Mouse (Mus musculus) embryo, embryonic 10 days (tissue): ENCODE measurements at regions not wholly inside any gene's neighbourhood (a gene's known extent, or its start where the extent isn't known, plus 50 kb on each side); places are given as distances from the start of the nearest gene placed in this dataset.

Experiments used
- DNase-seq: peaks from one replicate; pipeline ENCODE4 v3.0.0-alpha.2; 2015; ENCODE audit warnings: low spot score

DNA sequence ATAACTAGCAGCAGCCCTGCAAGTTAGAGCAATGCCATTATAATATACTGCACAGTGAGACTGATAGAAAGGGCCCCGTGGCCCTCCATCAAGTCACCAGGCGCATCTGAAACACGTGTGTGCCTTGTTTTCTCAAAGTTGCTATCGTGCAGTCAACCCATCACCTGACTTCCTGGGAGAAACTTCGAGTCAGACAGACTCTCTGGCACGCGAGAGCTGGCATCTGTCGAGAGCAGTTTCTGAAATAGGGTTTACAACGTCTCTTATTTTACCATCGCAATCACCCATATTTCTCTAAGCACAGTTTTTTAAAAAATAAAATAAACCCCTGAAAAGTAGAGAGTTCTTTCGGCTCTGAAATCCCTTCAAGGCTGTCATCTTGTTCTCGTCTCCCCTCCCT lies 169.8 kb downstream of the 3110018I06Rik start:
- DNase-seq, result no peak

DNA sequence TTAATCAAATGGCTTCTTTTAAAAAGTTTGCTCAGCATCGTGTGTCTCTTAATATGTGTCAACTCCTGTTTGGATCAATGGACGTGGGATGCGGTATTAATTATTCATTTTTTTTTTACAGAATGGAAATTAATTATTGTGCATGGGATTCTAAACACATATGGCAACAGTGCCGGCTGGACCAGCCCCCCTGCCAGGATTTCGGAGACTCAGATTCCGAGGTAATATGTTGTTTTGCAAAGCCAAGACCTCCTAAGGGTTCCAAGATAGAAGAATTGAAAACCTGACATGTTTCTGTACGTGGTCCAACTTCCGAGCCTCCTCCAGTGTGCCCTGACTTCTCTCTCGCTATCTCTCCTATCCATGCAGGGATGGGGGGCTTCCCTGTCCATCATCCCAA lies 170.4 kb downstream of the 3110018I06Rik start:
- DNase-seq, result no peak

DNA sequence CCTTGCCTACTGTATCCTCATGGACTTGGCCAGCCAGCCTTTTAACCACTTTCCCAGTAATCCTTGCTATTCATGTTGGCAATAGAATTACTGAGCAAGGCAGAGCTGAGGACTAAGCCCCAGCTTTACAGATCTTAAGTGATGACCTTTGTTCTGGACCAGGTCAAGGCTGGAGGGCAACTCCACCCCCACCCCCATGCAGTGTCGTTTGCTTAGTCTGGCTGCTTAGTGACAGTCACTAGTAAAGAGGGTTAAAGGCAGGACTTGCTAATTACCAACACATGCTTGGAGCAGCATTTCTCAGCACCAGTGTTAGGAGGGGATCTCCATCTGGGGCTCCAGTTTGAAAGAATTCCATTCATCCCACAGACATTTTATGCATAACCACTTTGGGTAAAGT lies 174.2 kb downstream of the 3110018I06Rik start:
- peak; percentile 77 for DNase-seq

DNA sequence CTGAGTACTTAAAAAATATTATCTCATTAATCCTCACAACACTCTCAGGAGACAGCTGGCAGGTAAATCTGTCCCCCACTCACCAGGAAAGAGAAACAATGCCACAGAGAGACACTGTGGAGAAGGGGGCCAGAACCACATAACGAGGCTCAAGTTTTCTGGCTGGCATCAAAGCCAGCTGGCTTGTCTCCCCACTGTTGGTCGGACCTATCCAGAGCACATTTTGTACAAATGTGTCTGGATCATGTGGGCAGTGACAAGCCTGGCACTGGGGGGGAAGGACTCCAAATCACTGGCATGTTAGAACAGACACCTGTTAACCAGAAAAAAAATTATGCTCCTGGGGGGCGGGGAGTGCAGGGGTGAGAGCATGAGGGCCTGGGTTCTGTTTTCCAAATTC lies 179.4 kb downstream of the 3110018I06Rik start:
- DNase-seq, result no peak

DNA sequence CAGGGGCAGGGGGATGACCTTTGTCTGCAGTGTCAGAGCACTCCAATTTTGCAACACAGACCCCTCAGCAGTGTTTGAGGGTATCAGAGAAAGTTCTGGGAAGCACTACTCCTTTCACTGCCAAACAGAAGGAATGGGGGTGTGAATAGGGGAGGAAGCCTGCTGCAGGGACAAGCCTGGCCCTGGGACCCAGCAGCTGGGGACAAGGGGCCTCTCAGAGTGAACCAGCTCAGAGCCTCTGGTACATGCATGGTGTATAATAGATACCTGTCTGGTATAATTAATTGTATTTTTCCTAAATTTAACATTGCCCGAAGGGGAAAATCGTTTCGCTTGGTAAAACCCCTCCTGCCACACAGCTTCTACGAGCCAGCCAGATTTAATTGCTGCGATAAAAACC lies 180.6 kb downstream of the 3110018I06Rik start:
- no peak for DNase-seq

DNA sequence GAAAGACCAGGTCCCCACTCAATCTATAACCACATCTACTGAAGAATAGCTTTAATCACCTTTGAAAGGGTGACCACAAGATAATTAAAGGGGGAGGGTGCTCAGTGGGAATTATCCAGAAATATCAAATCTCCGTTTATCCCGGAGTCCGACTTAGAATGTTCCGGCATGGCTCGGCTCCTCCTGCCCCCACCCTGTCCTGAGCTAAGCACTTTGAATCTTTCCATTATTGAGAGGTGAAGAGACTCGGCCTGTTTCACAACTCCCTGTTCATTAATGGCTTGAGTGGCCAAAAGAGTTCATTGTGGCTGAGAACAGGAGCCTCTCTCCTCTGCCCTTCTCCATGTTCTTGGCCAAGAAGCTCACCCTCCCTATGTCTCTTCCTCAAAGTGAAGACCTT lies 181.0 kb downstream of the 3110018I06Rik start:
- DNase-seq, result no peak

DNA sequence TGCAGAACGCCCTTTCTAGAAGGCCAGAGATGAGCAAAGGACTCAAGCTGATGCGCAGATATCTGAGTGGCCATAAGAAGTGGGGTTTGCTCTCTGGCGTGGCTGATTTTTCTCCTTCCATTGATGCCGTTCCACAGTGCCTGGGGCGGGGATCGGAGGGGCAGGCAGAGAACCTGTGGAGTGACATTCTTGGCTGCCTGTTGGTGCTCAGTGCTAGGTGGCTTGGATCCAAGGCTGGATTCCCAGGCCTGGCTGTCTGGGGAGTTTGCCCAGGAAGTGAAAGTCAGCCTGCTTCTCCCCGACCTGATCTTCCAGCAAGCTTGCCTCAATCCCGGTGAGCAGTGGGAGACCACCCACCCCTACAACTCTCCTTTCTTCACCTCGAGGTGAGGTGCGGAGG lies 181.5 kb downstream of the 3110018I06Rik start:
- no peak for DNase-seq

DNA sequence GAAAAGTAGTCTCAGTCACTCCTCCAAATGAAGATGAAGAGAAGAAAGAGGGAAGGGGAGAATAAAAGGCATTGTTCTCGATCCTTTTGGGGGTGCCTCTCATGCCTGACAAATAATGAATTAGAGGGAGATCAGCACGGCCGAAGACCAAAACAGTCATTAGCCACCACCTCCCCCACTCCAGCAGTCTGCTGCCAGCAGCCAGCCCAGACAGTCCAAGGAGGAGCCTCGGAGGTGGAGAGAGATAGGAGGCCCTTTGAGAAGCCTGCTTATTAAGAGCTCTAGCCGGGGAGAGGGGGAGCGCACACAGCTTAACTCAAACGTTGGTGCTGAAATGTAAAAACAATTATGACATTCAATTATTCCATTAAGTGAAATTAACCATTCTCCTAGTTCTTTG lies 188.6 kb downstream of the 3110018I06Rik start:
- peak; percentile 25 for DNase-seq

DNA sequence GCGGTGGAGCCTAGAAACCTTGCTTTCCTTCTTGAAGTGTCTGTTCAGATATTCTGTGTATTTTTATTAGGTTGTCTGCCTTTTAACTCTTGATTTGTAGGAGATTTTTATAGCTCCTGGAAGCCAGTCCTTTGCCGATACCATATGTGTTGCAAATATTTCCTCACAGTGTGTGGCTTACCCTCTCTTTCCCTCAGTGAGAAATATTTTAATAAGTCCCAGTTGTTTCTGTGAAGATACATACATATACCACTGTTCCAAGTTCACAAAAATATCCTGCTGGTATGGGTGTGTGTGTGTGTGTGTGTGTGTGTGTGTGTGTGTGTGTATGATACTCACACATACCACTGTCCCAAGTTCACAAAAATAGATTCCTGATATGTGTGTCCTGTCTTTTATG lies 199.0 kb downstream of the 3110018I06Rik start:
- DNase-seq, result no peak

DNA sequence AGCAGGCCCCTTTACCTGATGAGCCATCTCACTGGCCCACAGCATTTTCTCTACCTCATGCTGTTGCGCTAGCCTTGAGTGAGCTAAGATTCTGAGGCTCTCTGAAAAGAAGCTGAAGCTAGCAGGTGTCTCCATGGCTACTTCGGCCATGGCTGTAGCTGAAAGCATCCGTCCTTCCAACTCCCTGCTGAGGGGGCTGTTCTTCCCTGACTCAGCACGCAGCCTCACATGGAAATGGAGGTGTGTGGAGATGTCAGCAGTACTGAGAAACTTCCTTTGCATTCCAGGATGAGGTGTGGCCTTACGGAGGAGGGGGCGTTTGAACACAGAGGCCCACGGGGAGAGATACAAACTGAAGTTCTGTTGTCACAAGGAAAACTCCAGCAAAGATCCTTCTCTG lies 201.0 kb downstream of the 3110018I06Rik start:
- no peak for DNase-seq

DNA sequence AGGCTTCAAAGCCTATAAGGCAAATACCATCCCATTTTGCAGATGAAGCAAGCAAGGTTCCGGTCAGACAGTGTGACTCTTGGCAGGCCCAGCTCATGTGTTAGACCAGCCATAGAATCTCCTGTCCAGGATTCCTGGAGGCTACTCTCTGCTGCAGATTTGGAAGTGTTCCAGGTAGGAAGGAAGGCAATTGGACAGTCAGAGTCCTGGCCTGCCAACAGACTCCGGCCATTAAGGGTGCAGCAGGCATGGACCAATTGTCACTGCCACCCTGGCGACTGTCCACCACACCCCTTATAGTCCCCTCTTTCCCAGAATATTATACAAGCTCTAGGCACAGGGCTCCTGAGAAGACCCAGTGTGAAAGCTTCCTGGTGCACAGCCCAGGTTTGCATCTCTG lies 201.6 kb downstream of the 3110018I06Rik start:
- no peak for DNase-seq

DNA sequence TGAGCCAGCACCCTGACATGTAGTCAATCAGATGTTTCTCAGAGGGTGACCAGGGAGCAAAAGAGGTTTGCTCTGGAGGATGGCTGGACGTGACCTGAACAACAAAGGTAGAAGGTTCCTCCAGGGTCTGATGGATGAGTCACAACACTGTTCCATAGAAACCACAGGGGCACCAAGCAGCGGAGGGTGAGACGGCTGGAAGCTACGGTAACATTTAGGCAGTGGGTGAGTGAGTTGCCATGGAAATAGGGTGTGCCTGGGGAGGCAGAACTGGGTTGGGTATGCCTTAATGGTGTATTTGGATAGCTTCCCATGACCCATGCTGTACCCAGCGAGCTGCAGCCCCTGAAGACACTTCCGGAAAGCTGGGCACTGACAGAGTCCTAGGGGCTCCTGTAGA lies 205.3 kb downstream of the 3110018I06Rik start:
- DNase-seq, result no peak

DNA sequence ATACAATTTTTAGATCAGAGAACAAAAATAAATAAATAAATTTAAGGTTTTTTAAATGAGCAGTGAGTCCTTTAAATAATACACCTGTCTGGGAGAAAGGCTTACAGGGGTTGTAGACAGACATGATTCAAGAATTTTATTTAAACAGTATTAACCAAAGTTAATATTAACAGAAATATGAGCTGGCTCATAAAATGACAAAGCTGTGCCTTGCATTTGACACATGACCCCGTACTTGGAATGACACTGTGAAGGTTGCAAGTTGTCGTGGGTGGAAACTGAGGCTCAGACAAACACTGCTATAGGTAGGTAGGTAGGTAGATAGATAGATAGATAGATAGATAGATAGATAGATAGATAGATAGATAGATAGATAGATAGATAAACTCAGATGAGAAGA lies 206.6 kb downstream of the 3110018I06Rik start:
- DNase-seq, result no peak

DNA sequence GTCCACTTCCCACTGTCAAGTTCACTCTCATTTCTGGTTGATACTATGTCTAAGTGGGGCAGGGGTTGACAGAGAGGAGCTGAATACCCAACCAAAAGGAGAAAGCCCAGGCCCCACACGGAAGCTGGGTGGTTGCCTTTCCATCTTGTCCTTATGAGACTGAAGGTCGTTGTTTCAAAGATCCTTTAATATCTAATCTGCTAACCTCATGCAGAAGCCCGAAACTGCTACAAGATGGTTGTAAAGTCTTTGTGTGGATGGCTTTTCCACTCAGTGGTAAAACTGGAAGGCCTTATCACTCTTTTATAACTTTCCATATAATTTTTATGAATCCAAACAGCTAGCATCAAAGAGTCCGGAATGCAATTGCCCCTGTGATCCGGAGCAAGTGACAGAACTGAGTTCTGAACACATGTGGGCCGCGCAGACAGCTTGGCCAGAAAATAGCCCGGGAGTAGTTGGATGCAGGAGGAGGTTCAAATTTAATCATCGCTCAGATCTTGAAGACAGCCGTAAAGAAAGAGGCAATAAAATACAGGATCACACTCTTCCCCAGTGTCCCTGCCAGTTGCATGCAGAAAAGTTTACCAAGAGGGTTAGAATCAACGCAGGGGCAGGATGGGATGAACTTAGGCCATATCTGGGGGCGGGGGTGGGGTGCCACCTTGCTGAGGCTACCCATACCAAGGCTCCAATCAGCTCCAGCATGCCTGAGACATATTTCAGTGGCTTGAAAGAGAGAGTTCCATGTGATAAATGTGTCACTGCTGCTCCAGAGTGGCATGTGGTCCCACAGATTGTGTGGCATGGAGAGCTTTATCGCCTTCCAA lies 207.2 kb downstream of the 3110018I06Rik start:
- DNase-seq, result no peak

DNA sequence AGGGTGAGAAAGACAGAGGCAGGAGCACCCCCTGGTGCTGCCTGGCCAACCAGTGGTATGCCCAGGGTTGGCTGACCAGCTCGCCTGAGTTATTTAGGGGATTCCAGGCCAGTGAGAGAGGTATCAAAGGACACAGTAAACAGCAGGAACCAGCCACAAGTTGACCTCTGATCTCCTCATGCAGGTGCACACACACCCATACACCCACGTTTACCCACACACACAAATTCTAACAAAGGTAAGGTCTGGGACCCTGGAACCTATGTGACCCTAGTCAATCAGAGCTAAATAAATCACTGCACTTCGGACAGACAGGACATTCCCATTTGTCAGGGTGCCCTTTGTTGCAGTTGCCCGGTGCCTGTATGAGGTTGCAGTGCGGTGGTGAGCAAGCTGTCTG lies 211.9 kb downstream of the 3110018I06Rik start:
- peak; percentile 51 for DNase-seq

DNA sequence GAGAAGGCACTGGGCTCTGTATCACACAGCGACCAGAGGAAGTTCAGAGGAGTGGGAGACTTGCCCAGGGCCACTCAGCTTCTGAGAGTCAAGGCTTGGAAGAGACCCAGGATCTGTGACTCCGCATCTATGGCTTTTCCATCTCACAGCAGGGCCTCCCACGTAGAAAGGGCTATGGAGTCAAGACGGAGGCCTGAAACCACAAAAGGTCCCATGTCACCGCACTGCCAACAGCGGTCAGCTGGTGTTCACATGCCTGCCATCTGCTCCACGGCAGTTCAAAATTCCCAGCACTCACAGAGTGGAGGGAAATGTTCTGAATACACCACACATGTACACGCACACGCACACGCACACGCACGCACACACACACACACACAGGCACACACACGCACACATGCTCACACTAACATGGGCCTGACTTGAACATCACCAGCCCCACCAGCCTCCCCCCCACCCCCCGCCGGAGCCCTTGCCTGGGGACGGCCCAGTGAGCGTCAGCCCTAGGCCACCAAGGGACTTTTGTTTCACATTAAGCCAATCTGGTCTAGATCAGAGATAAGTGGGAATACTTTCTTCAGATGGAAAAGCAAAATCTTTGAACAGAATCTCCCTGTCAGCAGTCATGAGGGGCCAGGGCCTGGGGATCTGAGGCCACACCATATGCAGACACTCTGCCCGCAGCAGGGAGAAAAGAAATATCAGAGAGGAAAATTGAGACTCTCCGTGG lies 212.6 kb downstream of the 3110018I06Rik start:
- no peak for DNase-seq

DNA sequence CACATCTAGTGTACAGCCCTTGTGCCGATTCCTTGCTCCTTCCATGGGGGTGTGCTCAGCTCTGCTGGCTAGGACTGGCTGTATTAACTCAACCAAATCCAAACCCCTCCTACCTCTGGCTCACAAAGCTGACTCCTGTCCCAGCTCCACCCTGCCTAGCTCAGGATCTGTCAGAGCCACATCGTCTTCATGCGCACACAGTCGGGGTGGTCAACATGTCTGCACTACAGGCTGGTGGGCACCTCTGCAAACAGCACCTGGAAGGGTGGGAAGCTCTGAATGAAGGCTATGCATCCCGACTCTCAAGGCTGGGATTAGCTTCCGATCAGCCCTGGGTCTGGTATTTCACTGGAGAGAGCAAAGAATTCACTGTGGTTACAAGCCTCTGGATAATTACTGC lies 220.4 kb downstream of the 3110018I06Rik start:
- DNase-seq, result no peak

DNA sequence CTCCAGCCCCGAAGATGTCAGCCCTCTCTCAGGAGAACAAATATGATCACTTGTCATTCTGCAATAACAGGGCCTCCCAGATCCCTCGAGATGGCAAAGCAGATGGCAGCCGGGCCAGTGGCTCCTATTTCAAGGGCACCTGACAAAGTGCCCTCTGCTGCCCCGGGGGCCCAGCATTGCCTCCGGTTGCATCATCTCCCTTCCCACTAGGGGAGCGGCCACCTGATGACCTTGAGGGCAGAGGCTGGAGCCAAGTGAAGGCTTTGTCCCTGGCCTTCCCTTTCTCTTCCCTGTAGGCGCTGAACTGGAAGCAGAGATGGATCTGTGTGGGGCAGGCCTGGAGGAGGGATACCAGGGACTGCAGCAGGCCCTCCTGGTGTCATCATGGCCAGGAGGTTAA lies 222.6 kb downstream of the 3110018I06Rik start:
- no peak for DNase-seq

DNA sequence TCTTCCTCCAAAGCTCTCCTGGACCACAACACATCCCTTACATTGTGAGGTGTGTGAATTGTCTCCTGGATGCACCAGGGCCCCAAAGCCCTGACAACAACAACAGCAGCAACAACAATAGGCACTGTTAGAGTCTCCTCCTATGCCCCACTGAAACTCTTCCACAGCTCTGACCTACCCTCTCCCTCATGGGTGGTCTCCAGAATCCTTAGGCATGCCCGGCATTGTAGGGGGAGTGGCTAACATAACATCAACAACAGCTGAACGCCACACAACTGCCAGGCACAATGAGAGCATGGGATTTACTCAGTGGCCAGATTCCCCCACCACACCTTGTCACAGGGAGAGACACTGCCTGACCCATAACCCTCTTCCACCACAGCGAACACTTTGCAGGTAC lies 223.2 kb downstream of the 3110018I06Rik start:
- DNase-seq, result no peak

DNA sequence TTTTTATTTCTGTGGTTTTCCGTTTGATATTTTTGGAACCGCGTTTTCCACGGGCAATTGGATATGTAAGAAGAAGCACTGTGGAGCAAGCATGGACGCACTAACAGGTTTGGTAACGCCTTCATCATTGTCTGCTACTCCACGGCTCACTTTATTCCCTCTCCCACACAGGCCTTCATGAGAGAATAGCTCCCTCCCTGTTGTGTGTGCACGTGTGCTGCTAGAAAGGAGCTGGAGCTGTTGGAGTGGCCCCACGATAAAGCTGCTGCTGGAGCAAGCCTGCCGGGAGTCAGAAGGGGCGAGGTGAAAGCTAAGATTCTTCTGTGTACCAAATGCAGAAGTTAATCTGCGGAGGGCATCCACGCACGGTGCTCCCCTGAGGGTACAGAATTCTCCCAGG lies 224.8 kb downstream of the 3110018I06Rik start:
- DNase-seq, result no peak

DNA sequence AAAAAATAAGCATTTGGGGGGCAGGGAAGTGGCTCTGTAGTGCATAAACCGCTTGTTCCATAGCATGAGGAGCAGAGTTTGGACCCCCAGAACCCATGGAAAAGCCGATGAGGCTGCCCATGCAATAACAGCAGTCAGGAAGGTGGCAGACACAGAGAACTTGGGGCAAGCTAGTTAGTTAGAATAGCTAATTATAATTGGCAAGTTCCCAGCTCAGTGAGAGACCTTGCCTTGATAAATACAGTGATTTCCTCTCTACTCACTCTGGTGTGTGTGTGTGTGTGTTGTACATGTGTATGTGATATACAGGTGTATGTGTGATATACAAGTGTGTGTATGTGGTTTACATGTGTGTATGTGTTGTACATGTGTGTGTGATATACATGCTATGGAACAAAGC lies 226.4 kb downstream of the 3110018I06Rik start:
- DNase-seq, result no peak

DNA sequence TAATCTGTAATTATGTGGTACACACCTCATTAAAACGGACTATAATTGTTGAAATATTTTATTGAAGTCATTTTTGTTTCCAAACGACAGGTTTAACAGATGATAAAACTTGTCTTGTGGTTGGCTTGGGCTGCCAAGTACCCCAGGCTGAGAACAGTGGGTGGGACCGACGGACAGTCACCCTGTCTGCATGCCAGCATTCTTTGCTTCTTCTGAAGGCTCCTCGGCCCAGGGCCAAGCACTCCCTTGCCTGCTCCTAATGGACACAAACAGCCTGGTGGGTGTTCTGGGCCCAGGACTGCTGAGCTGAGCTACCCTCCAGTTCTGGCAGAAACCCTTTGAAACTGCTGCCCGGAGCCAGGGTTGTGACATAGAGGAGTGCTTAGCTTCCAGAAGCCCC lies 227.4 kb downstream of the 3110018I06Rik start:
- DNase-seq, result no peak

DNA sequence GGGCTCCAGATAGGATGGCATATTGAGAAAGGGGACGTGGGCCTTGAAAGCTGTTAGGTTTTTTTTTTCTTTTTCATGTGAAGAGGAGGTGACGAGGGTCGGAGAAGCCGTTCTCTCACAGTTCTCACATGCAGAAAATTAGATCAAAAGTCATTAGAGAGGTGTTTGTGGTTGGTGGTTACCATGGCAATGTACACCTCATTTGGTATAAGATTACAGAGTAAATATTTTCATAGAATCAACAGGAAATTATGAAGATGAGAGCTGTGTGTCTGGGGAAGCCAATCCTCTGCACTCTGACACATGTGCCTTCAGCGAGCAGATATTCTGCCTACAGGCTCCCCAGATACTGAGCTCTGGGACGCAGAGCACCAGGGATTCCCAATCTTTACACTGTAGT lies 232.5 kb downstream of the 3110018I06Rik start:
- no peak for DNase-seq
